Mouse (Mus musculus): ENCODE measurements around the gene Twf2.

GRCm38 (mm10) chr9:106216971-106217370 is 14.1 kb downstream of the Twf2 start:
- TF ChIP-seq CTCF (IDR thresholded peaks at IDR 0.05) (no peak), POLR2A (IDR thresholded peaks at IDR 0.05; ENCODE audit: insufficient read depth, low read depth, low read length) (no peak)
